Mouse (Mus musculus): ENCODE results near the gene Gins1.
"Not testable (repeated sequence)": the region's sequence is repeated elsewhere in the genome, so short reads cannot be mapped to it uniquely, and the experiment has no call there.

Gins1 gene

GRCm38 (mm10) chr2:150904936-150905450, at the start of gene Gins1:
Gene Gins1, plus strand, starts transcription at chr2:150905400.
- DNase-seq, result no peak

GRCm38 (mm10) chr2:150858724-150859487, 46.3 kb upstream of the Gins1 start:
- DNase-seq, result no peak

- DNase-seq, result no peak
Observed at GRCm38 (mm10) chr2:150859709-150860470, 45.3 kb upstream of the Gins1 start.

GRCm38 (mm10) chr2:150861128-150861527, 44.1 kb upstream of the Gins1 start:
- no peak for DNase-seq

- no peak for DNase-seq
Observed at GRCm38 (mm10) chr2:150867021-150867420, 38.2 kb upstream of the Gins1 start.

- peak; percentile 8 for DNase-seq
Observed at GRCm38 (mm10) chr2:150869446-150869845, 35.8 kb upstream of the Gins1 start.

GRCm38 (mm10) chr2:150874508-150874907, 30.7 kb upstream of the Gins1 start:
- DNase-seq, result no peak

GRCm38 (mm10) chr2:150875226-150875625, 30.0 kb upstream of the Gins1 start:
- no peak for DNase-seq

- no peak for DNase-seq
Observed at GRCm38 (mm10) chr2:150877561-150877960, 27.6 kb upstream of the Gins1 start.

- no peak for DNase-seq
Observed at GRCm38 (mm10) chr2:150884075-150884778, 21.0 kb upstream of the Gins1 start.

GRCm38 (mm10) chr2:150884779-150885110, 20.5 kb upstream of the Gins1 start:
- no peak for DNase-seq

GRCm38 (mm10) chr2:150885814-150886213, 19.4 kb upstream of the Gins1 start:
- no peak for DNase-seq

GRCm38 (mm10) chr2:150886315-150886714, 18.9 kb upstream of the Gins1 start:
- DNase-seq, result no peak

- DNase-seq, result no peak
Observed at GRCm38 (mm10) chr2:150887370-150887769, 17.8 kb upstream of the Gins1 start.

- DNase-seq, result no peak
Observed at GRCm38 (mm10) chr2:150894617-150895267, 10.5 kb upstream of the Gins1 start.

GRCm38 (mm10) chr2:150895691-150896252, 9.4 kb upstream of the Gins1 start:
- DNase-seq, result no peak

- no peak for DNase-seq
Observed at GRCm38 (mm10) chr2:150900341-150900740, 4.9 kb upstream of the Gins1 start.

GRCm38 (mm10) chr2:150902347-150902746, 2.9 kb upstream of the Gins1 start:
- DNase-seq, result no peak

GRCm38 (mm10) chr2:150904272-150904935, 796 bp upstream of the Gins1 start, which contains the start of gene Abhd12:
Gene Abhd12, minus strand, starts transcription at chr2:150904741.
- DNase-seq, result peak; percentile 98

GRCm38 (mm10) chr2:150908881-150909280, 3.7 kb downstream of the Gins1 start:
- DNase-seq, result not testable (repeated sequence)

- peak; percentile 98 for DNase-seq
Observed at GRCm38 (mm10) chr2:150909429-150910039, 4.3 kb downstream of the Gins1 start.
